Mouse (Mus musculus) heart, postnatal 4 days (tissue): ENCODE data around the gene Ankrd65. TPM values are rescaled to one million over a fixed set of nuclear protein-coding genes. Genes with fewer than 3 reads are reported as not detected.
"Not testable (repeated sequence)": the region's sequence is repeated elsewhere in the genome, so short reads cannot be mapped to it uniquely, and the experiment has no call there.

Experiments
- DNase-seq: peaks from one replicate; pipeline ENCODE4 v3.0.0; 2021
- total RNA-seq, 2 experiments: library from RNA; stranded (reverse); gene quantifications; 2 replicates each; pipeline ENCODE4 v1.2.3; 2021

Gene Ankrd65
- total RNA-seq: not detected

DNA sequence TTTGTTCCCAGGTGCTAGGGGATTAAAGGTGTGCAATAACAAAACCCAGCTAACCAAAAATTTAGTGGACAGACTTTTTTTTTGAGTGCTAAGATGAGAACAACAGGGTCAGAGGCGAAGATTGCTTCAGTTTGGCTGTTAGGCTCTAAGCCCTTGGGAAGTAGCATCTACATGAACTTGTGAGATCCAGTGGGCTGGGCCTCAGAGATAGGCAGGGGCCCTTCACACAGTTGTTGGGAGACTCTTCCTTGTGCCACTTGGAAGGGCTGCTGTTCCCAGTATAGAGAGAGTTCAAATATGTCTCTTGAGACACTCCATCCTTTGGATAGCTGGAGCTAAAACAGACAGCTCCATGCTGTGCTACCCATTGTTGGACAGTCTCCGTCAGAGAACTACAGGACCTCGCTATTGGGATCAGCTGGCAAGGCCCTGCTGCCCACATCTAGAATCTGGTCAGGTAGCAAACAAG, at the start of gene Ankrd65:
Ankrd65 (plus strand) TSS at position 419 of the 469 bp plus-strand sequence.
- no peak for DNase-seq

DNA sequence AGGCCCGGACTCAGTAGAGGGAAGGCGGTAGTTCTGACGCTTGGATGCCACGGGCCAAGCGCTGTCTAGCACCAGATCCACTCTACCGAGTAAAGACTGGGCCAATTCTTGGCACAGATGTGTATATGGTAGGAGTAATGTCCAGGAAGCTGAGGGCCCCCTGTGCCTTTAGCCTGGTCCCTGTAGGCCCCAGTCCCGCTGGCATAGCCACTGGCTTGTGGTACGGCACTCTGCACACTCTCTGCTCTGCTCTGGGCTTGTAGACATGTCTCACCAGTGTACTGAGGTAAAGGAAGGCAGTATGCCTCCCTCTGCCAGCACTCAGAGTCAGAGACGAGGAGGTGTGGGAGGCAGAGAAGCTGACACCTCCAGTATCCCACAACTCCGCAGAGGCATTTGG, 49.6 kb upstream of the Ankrd65 start:
- DNase-seq: not testable (repeated sequence)

DNA sequence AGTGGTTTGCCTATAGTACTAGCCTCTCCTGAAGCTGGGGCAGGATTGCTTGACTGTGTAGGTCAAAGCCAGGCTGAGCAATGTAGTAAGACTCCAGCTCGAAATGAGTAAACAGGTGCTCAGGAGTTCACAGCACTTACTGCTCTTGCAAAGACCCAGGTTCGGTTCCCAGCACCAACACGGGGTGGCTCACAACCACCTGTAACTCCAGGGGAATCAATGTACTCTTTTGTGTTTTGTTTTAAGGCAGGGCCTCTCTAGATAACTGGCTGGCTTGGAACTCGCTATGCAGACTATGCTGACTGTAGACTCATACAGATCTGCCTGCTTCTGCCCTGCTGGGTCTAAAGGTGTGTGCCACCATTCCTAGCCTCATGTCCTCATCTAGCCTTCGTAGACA, 47.6 kb upstream of the Ankrd65 start:
- DNase-seq: no peak

DNA sequence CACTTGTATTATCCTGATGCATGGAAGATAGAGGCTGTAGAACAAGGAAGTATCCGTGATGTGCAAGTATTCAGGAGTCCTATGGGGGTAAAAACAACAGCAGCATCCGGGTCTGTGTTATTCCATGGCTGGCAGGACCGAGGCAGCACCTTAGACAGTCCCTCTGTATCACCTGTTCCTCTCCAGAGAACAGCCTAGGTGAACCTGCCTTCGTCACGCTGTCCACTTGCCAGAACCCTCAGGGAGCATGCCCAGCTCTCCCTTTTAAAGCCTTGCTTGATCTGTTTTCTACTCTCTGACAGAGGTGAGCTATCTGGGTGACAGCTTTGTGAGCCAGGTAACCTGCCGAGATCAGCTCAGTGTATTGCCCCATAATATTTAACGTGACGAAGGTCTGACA, 45.8 kb upstream of the Ankrd65 start:
- no peak for DNase-seq

DNA sequence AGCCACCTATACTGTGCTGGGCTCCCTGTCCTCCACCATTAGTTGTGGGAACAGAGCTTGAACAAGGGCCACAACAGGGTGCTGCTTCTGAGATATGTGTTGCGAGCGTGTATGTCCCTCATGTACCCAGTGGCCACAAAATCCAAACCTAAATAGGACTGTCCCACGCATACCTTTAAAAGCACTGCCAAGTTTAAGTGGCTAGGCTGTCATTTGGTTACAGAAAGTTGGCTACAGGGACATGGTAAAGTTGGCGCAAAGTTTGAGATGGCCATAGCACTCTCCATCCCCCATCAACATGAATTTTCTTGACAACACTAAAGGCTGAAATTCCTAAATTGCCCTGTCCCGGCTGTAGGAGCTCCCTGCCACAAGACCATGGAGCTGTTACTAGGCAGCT, 45.1 kb upstream of the Ankrd65 start:
- DNase-seq: no peak

DNA sequence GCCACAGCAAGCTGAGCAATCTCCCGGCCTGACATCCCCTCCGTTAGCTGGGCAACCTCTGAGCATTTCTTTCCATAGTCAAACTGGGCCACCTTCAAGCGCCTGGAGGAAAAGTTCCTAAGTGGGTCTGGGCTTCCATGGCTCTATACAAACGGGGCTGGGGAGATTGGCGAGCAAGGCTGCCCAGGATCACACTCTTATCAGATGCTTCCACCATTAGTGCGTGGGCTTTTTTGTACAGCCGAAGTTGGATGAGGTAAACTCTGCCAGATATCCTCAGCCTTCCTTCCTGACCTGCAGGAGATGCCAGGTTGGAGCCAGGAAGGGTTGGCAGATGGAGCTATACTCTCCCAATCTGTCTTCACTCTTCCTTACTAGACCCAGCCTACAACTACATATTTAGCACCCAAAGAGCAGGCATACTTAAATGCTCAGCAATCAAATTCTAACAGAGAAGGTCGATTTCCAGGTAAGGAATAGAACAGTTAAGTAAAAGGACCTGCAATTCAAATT, 44.1 kb upstream of the Ankrd65 start:
- no peak for DNase-seq

DNA sequence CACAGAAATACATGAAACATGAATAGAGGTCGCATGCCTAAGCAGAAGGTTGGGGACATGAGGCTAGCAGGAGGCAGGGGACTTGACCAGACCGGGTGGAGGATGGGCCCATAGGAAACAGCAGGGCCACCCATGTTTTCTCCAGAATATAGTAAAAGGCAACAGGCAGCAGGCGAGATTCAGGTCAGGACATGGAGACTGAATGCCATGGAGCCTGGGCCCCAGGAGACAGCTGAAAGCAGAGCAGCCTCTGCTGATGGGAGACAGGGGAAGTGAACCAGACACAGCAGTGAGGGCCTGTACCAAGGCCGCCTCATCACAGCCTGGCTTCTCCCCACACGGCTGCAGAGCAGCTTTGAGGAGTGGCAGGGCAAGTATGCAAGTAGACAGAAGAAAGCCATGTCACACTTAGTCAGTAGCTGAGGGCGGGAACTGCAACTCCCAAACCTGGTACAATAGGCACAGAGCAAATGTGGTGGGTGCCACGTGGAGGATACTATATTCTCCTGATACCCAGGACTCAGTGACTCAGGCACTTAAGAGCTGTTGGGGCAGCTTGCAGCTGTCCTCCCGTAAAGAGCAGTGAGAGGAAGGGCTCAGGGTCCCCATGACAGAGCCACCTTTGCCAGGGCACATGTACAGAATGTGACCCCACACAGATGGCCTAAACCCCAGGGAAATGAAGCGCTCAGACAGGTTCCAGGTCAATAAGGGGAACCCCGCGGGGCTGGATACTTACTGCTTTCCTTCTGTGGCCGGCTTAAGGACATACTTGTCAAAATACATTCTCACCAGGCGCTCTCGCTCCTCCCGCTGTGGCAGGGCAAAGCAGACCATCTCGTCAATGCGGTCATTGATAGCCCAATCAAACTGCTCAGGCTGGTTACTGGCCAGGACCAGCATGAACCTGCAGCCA, 43.4 kb upstream of the Ankrd65 start:
- no peak for DNase-seq

DNA sequence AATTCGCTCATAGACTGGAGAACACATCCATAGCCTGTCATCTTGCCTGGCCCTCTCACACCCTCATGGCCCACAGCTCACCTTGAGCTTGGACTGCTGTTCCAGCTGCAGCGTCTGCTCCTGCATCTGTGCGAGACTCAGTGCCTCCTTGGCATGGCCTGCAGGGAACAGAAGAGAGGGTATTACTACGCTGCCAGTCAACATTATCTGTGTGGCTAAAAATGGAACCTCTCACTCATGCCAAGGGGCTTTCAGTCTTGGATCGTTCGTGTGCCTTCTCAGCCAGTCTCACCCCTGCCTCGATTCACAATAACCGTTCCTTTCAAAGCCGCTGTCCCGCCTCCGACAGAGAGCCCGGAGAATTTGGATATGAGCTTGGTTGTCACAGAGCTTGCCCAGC, 33.2 kb upstream of the Ankrd65 start:
- DNase-seq: peak; percentile 26

DNA sequence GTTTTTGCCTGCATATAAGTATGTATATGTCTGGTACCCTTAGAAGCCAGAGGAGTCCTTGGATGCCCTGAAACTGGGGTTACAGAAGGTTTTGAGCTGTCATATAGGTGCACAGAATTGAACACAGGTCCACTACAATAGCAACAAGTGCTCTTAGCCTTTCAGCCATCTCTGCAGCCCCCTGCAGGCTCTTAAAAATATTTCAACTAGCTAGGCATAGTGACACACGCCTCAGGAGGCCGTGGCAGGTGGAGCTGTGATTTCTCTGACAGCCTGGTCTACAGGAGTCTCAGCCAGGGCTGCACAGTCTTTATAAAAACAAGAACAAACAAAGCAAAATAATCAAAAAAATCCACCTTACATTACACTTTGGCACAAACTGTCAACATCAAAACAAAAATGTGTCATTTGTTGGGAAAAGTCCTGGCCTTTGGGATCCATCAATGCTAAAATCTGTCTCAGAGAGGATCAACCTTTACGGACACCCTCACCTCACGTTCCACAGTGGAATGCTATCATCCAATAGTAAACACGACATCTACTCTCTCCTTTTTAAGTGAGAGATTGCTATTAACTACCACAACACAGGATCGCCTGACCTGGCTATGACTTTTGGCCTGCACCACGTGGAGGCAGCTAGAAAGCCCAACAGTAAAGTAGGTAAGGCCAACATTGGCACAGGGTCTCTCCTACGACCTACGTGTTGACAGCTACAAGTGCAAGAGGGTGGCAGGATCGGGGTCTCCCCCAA, 30.2 kb upstream of the Ankrd65 start:
- peak; percentile 47 for DNase-seq

DNA sequence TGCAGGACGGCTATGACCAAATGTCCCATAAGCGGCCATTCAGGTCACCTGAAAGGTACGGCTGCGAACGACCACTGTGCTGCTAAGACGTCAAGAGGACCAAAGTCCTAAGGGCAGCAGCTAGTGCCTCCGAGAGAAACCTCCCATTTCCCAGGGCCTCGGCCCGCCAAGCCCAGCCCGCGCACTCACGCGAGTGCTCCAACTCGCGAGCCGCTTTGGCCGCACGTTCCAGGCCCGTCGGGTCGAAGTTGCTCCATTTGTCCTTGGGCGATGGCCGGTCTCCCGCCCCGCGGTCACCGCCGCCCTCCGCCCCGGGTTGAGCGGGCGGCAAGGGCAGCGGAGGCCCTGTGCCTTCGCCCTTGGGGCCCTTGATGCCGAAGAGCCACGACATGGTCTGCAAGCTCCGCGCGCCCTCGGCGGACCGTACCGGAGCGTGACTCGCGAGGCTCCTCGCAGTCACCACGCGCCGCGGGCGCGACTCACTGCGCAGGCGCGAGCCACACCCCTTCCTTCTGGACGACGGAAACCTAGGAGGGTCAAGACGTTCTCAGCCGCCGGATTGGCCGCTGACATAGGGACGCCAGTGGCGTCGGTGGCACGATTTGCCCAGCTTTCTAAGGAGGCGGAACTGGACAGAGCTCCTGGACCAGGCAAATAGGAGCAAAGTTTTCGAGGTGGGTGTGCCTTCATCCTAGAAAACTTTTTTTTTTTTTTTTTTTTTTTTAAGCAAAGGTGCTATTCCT, 29.5 kb upstream of the Ankrd65 start, which contains the start of gene Atad3a:
Atad3a (minus strand) TSS at position 481 of the 743 bp plus-strand sequence.
- DNase-seq: peak; percentile 98

DNA sequence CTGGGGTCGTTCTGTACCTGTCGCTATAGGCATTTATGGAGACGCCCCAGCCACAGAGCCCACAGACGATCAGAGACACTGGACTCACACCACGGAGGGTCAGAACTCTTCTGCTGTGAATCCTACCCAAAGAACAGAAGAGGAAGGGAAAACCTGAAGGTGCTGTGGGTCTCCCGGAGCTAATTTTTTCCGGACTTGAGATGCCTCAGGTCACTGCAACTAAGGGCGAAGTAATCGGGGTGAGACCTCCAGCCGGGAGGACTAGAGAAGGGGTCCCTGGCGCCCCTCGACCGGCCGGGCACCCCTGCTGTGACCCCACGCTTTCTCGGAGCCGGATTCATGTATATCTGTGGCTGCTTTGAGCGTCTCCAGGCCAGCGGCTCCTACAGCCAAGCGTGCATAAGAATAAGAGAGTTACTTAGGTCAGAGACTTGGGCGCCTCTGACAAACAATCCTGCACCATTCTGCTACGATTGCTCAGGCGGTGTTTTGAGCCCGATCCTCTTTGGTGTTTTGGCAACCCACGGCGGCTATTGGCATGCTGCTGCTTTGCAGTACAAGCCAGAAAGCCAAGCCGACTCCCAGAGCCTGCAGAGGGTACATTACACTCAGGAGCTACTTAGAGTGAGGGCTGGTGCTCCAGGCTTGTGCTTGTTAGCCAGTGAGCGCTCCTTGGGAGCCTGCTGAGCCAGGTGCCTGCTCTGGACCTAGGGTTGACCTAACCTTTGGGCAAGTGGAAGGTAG, 28.7 kb upstream of the Ankrd65 start:
- DNase-seq: no peak

DNA sequence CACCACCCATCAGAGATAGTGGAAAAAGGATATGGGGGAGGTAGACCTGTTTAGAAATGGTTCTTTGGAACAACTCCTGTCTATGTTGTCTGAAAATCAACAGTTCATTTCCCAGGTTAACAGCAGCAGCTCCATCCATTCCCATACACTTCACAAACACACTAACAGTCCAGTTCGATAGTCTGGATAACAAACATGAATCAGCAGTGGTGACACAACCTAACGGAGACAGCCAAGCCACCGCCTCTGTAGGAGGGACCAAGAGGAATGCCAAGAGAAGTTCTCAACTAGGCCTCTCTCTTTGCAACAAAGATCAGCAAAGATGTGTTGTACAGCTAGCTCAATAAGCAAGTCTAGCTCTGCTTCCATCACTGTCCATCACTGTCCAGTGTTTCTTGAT, 27.9 kb upstream of the Ankrd65 start:
- no peak for DNase-seq

DNA sequence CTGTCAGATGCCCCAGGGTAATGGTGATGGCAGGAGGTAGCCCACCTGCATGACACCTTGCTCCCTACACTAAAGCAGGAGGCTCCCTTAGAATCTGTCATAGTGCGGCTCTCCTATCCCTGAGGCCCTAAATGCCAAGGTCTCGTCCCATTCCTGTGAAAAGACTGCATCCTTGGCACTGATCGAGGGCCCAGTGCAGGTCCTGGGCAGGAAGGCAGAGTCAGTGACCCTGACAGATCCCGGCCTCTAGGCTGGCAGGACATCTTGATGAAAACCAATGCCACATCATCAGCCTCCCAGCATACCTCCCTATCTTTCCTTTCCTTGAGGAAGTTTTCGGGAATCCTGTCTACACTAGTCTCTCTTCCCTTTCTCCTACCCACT, 20.8 kb upstream of the Ankrd65 start:
- no peak for DNase-seq

DNA sequence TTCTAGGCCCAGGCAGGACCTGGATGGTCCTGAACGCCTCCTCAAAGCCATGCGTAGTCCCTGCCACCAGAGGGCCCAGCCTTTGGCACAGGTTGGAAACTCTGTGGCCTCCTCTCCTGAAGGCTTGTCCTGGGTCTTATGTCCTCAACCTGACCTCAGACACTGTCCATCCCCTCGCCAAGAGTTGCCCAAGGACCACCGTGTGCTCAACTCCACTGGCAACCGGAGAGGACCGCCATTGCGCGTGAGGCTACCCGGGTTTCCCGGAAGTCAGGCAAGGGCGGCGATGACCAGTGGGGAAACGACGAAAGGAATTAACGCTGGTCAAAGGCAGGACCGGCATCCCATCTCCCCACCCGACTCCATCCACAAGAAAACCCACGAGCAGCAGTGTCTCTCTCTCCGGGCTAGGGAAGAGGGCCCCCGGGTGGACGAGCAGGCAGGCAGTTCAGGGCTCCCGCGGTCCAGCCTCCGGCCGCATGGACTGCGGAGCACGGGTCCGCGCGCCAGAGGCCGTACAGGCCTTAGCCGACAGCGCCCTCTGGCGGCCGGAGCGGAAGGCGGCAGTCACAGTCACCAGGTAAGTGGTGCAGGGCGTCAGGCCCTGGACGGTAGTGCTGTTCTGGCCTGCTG, 20.2 kb upstream of the Ankrd65 start:
- DNase-seq: peak; percentile 95

DNA sequence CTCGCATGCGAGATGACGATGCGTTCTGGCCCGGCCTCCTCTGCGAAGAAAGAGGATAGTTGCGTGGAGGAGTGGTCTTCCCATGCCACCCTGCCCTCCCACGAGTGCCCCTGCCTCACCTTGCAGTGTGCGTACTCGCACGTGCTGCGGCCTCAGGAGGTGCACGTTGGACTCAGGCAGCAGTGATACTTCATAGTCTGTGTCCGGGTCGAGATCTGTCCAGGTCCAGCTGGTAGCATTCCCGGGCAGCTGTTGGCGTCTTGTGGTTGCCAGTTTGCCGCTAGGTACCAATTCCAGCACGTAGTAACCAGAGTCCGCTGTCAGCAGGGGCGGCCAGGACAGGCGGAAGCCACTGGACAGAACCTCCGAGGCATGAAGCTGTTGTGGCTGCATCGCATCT, 19.6 kb upstream of the Ankrd65 start:
- DNase-seq: no peak

DNA sequence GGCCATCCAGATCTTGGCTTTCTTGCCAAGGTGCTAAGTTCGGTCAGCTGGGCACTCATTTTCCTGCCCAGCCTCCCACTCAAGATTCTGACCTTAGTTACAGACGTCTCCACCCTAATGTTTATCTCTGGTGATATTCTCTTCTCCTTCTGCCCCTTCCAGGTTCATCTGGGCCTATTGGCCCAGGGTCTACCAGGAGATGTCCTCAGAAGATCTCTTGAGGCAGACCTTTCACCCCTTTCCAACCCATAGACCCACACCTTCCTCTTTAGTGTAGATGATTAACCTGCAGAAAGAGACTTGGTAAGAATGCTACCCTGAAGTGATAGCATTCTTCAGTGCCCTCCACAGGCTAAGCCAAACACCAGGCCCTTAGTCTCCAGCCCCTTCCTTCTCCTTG, 18.5 kb upstream of the Ankrd65 start:
- DNase-seq: no peak

DNA sequence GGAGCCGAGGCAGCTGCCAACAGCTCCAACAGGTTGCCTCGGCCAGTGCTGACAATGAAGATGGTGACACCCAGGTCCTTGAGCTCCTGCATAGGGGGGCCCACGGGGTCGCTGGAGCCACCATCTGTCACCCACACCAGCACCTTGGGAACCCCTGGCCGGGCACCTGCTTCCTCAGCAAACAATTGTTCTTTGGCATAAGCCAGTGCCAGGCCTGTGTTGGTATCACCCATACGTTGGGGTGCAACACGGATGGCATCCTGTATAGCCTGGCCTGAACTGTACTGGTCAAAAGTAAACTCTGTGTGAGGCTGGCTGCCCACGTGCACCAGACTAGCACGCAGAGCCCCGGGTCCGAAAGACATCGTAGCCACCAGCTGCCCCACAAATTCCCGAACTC, 17.5 kb upstream of the Ankrd65 start:
- no peak for DNase-seq

DNA sequence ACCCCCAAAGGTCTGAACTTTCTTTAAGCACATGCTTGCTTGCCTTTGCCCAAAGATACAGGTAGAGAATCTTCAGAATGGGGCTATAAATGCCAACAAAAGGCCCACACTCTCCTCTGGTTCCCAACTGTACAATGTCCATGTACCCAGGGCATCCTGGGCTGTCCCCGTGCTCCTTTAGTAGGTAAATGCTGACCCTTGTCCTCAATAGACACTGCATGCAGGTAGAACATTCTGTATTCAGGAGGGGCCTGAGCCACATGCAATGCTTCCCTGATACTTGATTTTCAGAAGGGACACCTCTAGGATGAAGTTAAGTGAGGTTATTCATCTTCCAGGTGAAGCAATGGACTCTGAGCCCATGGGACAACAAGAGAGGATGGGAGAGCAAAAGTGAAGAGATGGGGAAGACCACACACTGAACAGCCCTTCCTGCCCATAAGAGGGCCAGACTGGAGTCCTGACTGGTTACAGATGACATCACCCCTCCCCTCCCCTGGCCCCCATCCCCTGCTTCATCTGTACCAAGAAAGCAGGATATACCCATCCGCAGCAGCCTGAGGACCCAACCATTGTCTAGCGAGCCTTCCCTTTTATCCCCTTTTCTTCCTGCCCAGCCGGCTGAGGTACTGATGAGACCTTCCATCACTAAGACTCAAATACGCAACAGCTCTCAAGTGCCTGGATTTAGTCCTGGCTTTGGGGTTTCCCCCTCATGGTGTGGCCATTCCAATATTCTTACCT, 16.7 kb upstream of the Ankrd65 start:
- no peak for DNase-seq

DNA sequence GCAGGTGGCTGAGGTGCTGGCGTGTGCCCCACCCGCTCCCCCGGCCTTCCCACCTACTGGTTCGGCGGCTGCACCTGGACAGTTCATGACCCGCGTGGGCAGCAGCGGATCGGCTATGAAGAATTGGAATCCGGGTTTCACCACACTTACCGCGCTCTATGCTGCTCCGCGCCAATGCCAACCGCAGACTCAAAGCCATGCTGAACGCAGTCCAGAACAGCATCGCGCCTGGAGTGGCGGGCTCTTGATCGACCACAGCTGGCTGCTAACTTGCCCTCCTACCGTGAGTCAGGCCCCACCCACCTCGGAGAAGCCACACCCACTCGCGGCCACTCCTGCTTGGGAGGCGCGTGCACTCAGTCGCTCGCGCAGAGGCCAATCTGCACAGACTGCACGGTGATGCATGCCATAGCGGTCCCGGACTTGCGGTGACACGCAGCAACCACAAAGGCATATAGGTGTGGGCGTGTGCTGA, 15.9 kb upstream of the Ankrd65 start, which contains the start of gene Vwa1:
Vwa1 (minus strand) TSS at position 419 of the 475 bp plus-strand sequence.
- DNase-seq: peak; percentile 94
